Mouse (Mus musculus) kidney, adult 2 months (tissue): Measurements from ENCODE around the gene Lyzl4.

Experiments
- CTCF ChIP-seq: fragments of 200-500 bp; conservative IDR thresholded peaks from 2 replicates; pipeline ENCODE4 v1.5.1; 2011; ENCODE audit warnings: low read depth, mild to moderate bottlenecking, control low read depth, low read length, moderate library complexity, mixed read lengths; ENCODE audit not compliant: insufficient read depth, insufficient read length
- POLR2A ChIP-seq: fragments of 200-500 bp; IDR thresholded peaks from one replicate; pipeline ENCODE4 v1.6.1; 2011; ENCODE audit warnings: low read depth, low read length, control low read depth

- TF ChIP-seq POLR2A (no peak), CTCF (no peak)
These were observed 33.1 kb upstream of the Lyzl4 start for GRCm38 (mm10) chr9:121675011-121675410.
